Mouse (Mus musculus) midbrain, postnatal 0 days (tissue): ENCODE measurements around the gene Dgcr6. TPM values are rescaled to one million over a fixed set of nuclear protein-coding genes. Genes with fewer than 3 reads are reported as not detected.
A peak's percentile ranks its signal among the peaks of the same experiment; 100 is the strongest.

ENCODE experiments used
- ATAC-seq: fragments of 200-750 bp; cut with Nextera tagmentation; 2 replicates; pipeline ENCODE4 v1.8.0; 2017; ENCODE audit warnings: moderate number of reproducible peaks, mild to moderate bottlenecking, moderate TSS enrichment, moderate library complexity; ENCODE audit not compliant: low FRiP score
- DNase-seq: peaks from one replicate; pipeline ENCODE4 v3.0.0-alpha.2; 2015; ENCODE audit warnings: low spot score
- H3K27ac ChIP-seq: fragments of 300-500 bp; sonication (generic); 2 replicates; pipeline ENCODE4 v1.5.1; 2014; ENCODE audit warnings: low read depth, mild to moderate bottlenecking, low read length, mixed read lengths
- H3K27me3 ChIP-seq: fragments of 300-500 bp; sonication (generic); 2 replicates; pipeline ENCODE4 v1.6.1; 2014; ENCODE audit warnings: low read length, control low read depth, mixed read lengths; ENCODE audit not compliant: insufficient read depth
- H3K36me3 ChIP-seq: fragments of 300-500 bp; sonication (generic); 2 replicates; pipeline ENCODE4 v1.6.1; 2014; ENCODE audit warnings: low read length, control low read depth, mixed read lengths; ENCODE audit not compliant: insufficient read depth
- H3K4me1 ChIP-seq: fragments of 300-500 bp; sonication (generic); 2 replicates; pipeline ENCODE4 v1.6.1; 2014; ENCODE audit warnings: mild to moderate bottlenecking, control low read depth, antibody characterized with exemption, low read length, mixed read lengths; ENCODE audit not compliant: insufficient read depth
- H3K4me2 ChIP-seq: fragments of 300-500 bp; sonication (generic); 2 replicates; pipeline ENCODE4 v1.6.1; 2014; ENCODE audit warnings: low read depth, mild to moderate bottlenecking, low read length, mixed read lengths; ENCODE audit not compliant: poor library complexity, severe bottlenecking
- H3K4me3 ChIP-seq: fragments of 300-500 bp; sonication (generic); 2 replicates; pipeline ENCODE4 v1.5.1; 2014; ENCODE audit warnings: low read depth, mild to moderate bottlenecking, low read length, moderate library complexity
- H3K9ac ChIP-seq: fragments of 300-500 bp; sonication (generic); replicated peaks from 2 replicates; pipeline ENCODE4 v1.6.1; 2014; ENCODE audit warnings: mild to moderate bottlenecking, low read length, moderate library complexity, mixed read lengths; ENCODE audit not compliant: poor library complexity, severe bottlenecking
- H3K9me3 ChIP-seq: fragments of 300-500 bp; sonication (generic); 2 replicates; pipeline ENCODE4 v1.6.1; 2016; ENCODE audit warnings: low read length, control low read depth
- CTCF ChIP-seq: IDR thresholded peaks from 2 replicates; pipeline ENCODE4 v1.5.1; 2016; ENCODE audit warnings: antibody characterized with exemption, mild to moderate bottlenecking
- WGBS: fragments of 180-500 bp; shearing (Covaris S2); extraction: QIAGEN DNeasy Blood & Tissue Kit; methylation state at CpG from one replicate; pipeline ENCODE4 v1.1.7; 2014; 5-methylcytosine and 5-hydroxymethylcytosine counted together
- polyA plus RNA-seq: library from polyadenylated mRNA; unstranded; fragments of >200 nt; fragmentation: Nextera tagmentation; extraction: Ambion mirVana; gene quantifications from 2 replicates; pipeline ENCODE4 v1.2.1, GENCODE M21; 2015
- total RNA-seq: library from RNA; depleted of rRNA; stranded (reverse); fragments of >200 nt; gene quantifications from 2 replicates; pipeline ENCODE4 v1.2.3, GENCODE M21; 2014

Dgcr6 gene
- total and polyA plus RNA-seq, 2 experiments from 2014 or later, result 64.0 to 164 TPM

- Histone ChIP-seq H3K4me1 (no peaks in the 10 kb centered on the region), H3K9me3 (no peaks in the 10 kb centered on the region), H3K4me3 (no peak overlapping the region), H3K27ac (no peak overlapping the region), H3K27me3 (no peaks in the 10 kb centered on the region), H3K9ac (no peak overlapping the region), H3K36me3 (no peaks in the 10 kb centered on the region), H3K4me2 (no peak overlapping the region)
- no peak for DNase-seq
- ATAC-seq, result no peak
- no peak for TF ChIP-seq CTCF
- WGBS, result 75% methylated on average over 2 of the region's 2 CpGs
These were observed 25.3 kb upstream of the Dgcr6 start for GRCm38 (mm10) chr16:18027371-18027770.

GRCm38 (mm10) chr16:18031752-18032151, 20.9 kb upstream of the Dgcr6 start:
- peak; percentile 71 for TF ChIP-seq CTCF
- WGBS, result 48% methylated on average over 2 of the region's 2 CpGs
- Histone ChIP-seq H3K4me3 (no peak overlapping the region), H3K4me2 (no peak overlapping the region), H3K9ac (no peak overlapping the region), H3K36me3 (no peaks in the 10 kb centered on the region), H3K9me3 (no peaks in the 10 kb centered on the region), H3K27ac (no peak overlapping the region), H3K27me3 (no peaks in the 10 kb centered on the region; the same call in 1 of the 2 replicates), H3K4me1 (no peaks in the 10 kb centered on the region)
- no peak for ATAC-seq
- peak; percentile 9 for DNase-seq

- no peak overlapping the region for H3K27ac ChIP-seq
- ATAC-seq (no peak), DNase-seq (no peak)
- H3K4me2 ChIP-seq, result no peak overlapping the region
- no peak for TF ChIP-seq CTCF
- no peak overlapping the region for H3K9ac ChIP-seq
- no peaks in the 10 kb centered on the region; the same call in 1 of the 2 replicates for H3K27me3 ChIP-seq
- WGBS, result 82% methylated on average over 4 of the region's 4 CpGs
- H3K4me3 ChIP-seq, result no peak overlapping the region
- H3K36me3 ChIP-seq, result no peaks in the 10 kb centered on the region
- H3K9me3 ChIP-seq, result no peaks in the 10 kb centered on the region
- H3K4me1 ChIP-seq, result no peaks in the 10 kb centered on the region
These were observed 19.4 kb upstream of the Dgcr6 start for GRCm38 (mm10) chr16:18033289-18033688.

- no peaks in the 10 kb centered on the region for H3K9me3 ChIP-seq
- H3K9ac ChIP-seq, result no peak overlapping the region
- TF ChIP-seq CTCF, result no peak
- H3K4me1 ChIP-seq, result no peaks in the 10 kb centered on the region
- no peak overlapping the region for H3K4me3 ChIP-seq
- DNase-seq (no peak), ATAC-seq (no peak)
- no peak overlapping the region for H3K27ac ChIP-seq
- H3K27me3 ChIP-seq, result no peaks in the 10 kb centered on the region; the same call in 1 of the 2 replicates
- H3K36me3 ChIP-seq, result no peaks in the 10 kb centered on the region
- no peak overlapping the region for H3K4me2 ChIP-seq
- WGBS, result 76% methylated on average over 4 of the region's 4 CpGs
These were observed 18.4 kb upstream of the Dgcr6 start for GRCm38 (mm10) chr16:18034286-18034685.

- Histone ChIP-seq H3K9ac (no peak overlapping the region), H3K9me3 (no peaks in the 10 kb centered on the region), H3K36me3 (no peaks in the 10 kb centered on the region), H3K4me3 (no peak overlapping the region), H3K27ac (no peak overlapping the region), H3K4me1 (no peaks in the 10 kb centered on the region), H3K4me2 (no peak overlapping the region), H3K27me3 (no peaks in the 10 kb centered on the region; the same call in 1 of the 2 replicates)
- peak; percentile 74 for TF ChIP-seq CTCF
- 22% methylated on average over 16 of the region's 16 CpGs for WGBS
- peak; percentile 20; the same call in 1 of the 2 replicates for ATAC-seq
- DNase-seq, result peak; percentile 60
These were observed 16.2 kb upstream of the Dgcr6 start for GRCm38 (mm10) chr16:18036425-18036955.

- H3K36me3 ChIP-seq, result no peaks in the 10 kb centered on the region
- DNase-seq, result no peak
- H3K27ac ChIP-seq, result no peak overlapping the region
- no peak overlapping the region for H3K9ac ChIP-seq
- no peak for TF ChIP-seq CTCF
- H3K27me3 ChIP-seq, result no peaks in the 10 kb centered on the region; the same call in 1 of the 2 replicates
- H3K4me2 ChIP-seq, result no peak overlapping the region
- H3K4me3 ChIP-seq, result no peak overlapping the region
- no peaks in the 10 kb centered on the region for H3K9me3 ChIP-seq
- ATAC-seq, result 0 out of 2 replicates have a peak, but pooled peaks have one; percentile 27
- no peaks in the 10 kb centered on the region for H3K4me1 ChIP-seq
- WGBS, result 54% methylated on average over 9 of the region's 9 CpGs
These were observed 15.6 kb upstream of the Dgcr6 start for GRCm38 (mm10) chr16:18037025-18037424.
